Mouse (Mus musculus) G1E (cell line): ENCODE data around the gene 9230112D13Rik. TPM values are rescaled to one million over a fixed set of nuclear protein-coding genes. Genes with fewer than 3 reads are reported as not detected.

Source experiments
- ATAC-seq: 2 replicates; pipeline ENCODE4 v1.8.0; 2016; ENCODE audit warnings: mild to moderate bottlenecking; ENCODE audit not compliant: insufficient number of reproducible peaks, poor library complexity, low FRiP score, severe bottlenecking; ENCODE audit errors: extremely low read depth
- DNase-seq: peaks from one replicate; pipeline ENCODE4 v3.0.0; 2012; ENCODE audit warnings: low spot score
- H3K27me3 ChIP-seq: 2 replicates; pipeline ENCODE4 v1.6.1; 2012; ENCODE audit warnings: mild to moderate bottlenecking, low read length, inconsistent platforms; ENCODE audit not compliant: insufficient read depth
- H3K36me3 ChIP-seq: replicated peaks from 2 replicates; pipeline ENCODE3; 2012; ENCODE audit warnings: mild to moderate bottlenecking, inconsistent platforms
- H3K4me1 ChIP-seq: 2 replicates; pipeline ENCODE4 v1.6.1; 2012; ENCODE audit warnings: low read depth, low read length, inconsistent platforms, mixed read lengths; ENCODE audit not compliant: insufficient read depth
- H3K4me3 ChIP-seq: 2 replicates; pipeline ENCODE4 v1.5.1; 2012; ENCODE audit warnings: low read depth, mild to moderate bottlenecking, inconsistent platforms, low read length, moderate library complexity, mixed read lengths
- H3K9me3 ChIP-seq: replicated peaks from 2 replicates; pipeline ENCODE4 v1.6.1; 2012; ENCODE audit warnings: inconsistent platforms
- CTCF ChIP-seq: IDR thresholded peaks from 2 replicates; pipeline ENCODE4 v1.5.1; 2012; ENCODE audit warnings: low read depth, low read length, inconsistent platforms, mixed read lengths
- GATA1 ChIP-seq: IDR thresholded peaks from 2 replicates; pipeline ENCODE4 v1.6.1; 2012; ENCODE audit warnings: borderline replicate concordance, low read length, inconsistent platforms, mixed read lengths
- GATA2 ChIP-seq: IDR thresholded peaks from 2 replicates; pipeline ENCODE4 v1.6.1; 2012; ENCODE audit warnings: low read depth, low read length, inconsistent platforms, borderline replicate concordance
- POLR2AphosphoS5 ChIP-seq: IDR thresholded peaks from 2 replicates; pipeline ENCODE4 v1.6.1; 2012; ENCODE audit warnings: low read depth, low read length, inconsistent platforms; ENCODE audit not compliant: insufficient replicate concordance
- TAL1 ChIP-seq: conservative IDR thresholded peaks from 2 replicates; pipeline ENCODE4 v1.6.1; 2012; ENCODE audit warnings: low read depth, low read length, inconsistent platforms, mixed read lengths
- polyA plus RNA-seq: library from polyadenylated mRNA; stranded (reverse); fragments of >175 nt; gene quantifications from 2 replicates; pipeline ENCODE4 v1.2.3, GENCODE M21; 2012
- total RNA-seq, 2 experiments: library from RNA; stranded (forward) in 1 of 2; stranded (reverse) in 1 of 2; fragments of 200-1000 nt in 1 of 2; fragments of >200 nt in 1 of 2; fragmentation: Nextera tagmentation in 1 of 2; gene quantifications; 2 replicates each; pipeline ENCODE4 v1.2.3; 2014 to 2017

Gene 9230112D13Rik
- total and polyA plus RNA-seq, 3 experiments, result not detected

GRCm38 (mm10) chr14:34471591-34471990 is 51.0 kb downstream of the 9230112D13Rik start:
- Histone ChIP-seq H3K27me3 (no peaks in the 10 kb centered on the region), H3K36me3 (no peaks in the 10 kb centered on the region), H3K4me3 (no peak overlapping the region), H3K9me3 (no peaks in the 10 kb centered on the region), H3K4me1 (no peaks in the 10 kb centered on the region)
- DNase-seq, result no peak
- no peak for TF ChIP-seq POLR2AphosphoS5
- TF ChIP-seq CTCF, result no peak
- no peak for TF ChIP-seq GATA2
- TF ChIP-seq GATA1, result no peak
- no peak for TF ChIP-seq TAL1
- no peak for ATAC-seq

- no peak for ATAC-seq
- no peaks in the 10 kb centered on the region for H3K4me1 ChIP-seq
- no peaks in the 10 kb centered on the region for H3K36me3 ChIP-seq
- H3K9me3 ChIP-seq, result no peaks in the 10 kb centered on the region
- DNase-seq, result no peak
- H3K4me3 ChIP-seq, result no peak overlapping the region
- TF ChIP-seq GATA2 (no peak), TAL1 (no peak), GATA1 (no peak), POLR2AphosphoS5 (no peak), CTCF (no peak)
- H3K27me3 ChIP-seq, result no peaks in the 10 kb centered on the region
These were observed 56.3 kb downstream of the 9230112D13Rik start for GRCm38 (mm10) chr14:34466291-34466690.

Other genes with a start within 250 kb of the 9230112D13Rik start
- gene Shld2, start 212.3 kb downstream of the 9230112D13Rik start, total RNA-seq (2014; fragmentation: Nextera tagmentation), result 21.1 and 24.2 TPM in 2 replicates
- 14.6 and 14.8 TPM in 2 replicates for gene Shld2, start 212.3 kb downstream of the 9230112D13Rik start, total RNA-seq (2017)
- gene Shld2, start 212.3 kb downstream of the 9230112D13Rik start, polyA plus RNA-seq, result 6.2 and 7.9 TPM in 2 replicates
- gene Glud1, start 212.1 kb downstream of the 9230112D13Rik start, total RNA-seq (2014; fragmentation: Nextera tagmentation), result 92.0 and 118 TPM in 2 replicates
- 83.9 and 109 TPM in 2 replicates for gene Glud1, start 212.1 kb downstream of the 9230112D13Rik start, total RNA-seq (2017)
- 45.9 and 61.4 TPM in 2 replicates for gene Glud1, start 212.1 kb downstream of the 9230112D13Rik start, polyA plus RNA-seq
- gene Fam25c, start 167.4 kb downstream of the 9230112D13Rik start, total RNA-seq (2014; fragmentation: Nextera tagmentation), result not detected in 2 replicates
- gene Fam25c, start 167.4 kb downstream of the 9230112D13Rik start, total RNA-seq (2017), result not detected in 2 replicates
- gene Fam25c, start 167.4 kb downstream of the 9230112D13Rik start, polyA plus RNA-seq, result not detected in 2 replicates
- not detected in 2 replicates for gene Sncg, start 148.0 kb downstream of the 9230112D13Rik start, total RNA-seq (2014; fragmentation: Nextera tagmentation)
- 0.23 and 0.27 TPM in 2 replicates for gene Sncg, start 148.0 kb downstream of the 9230112D13Rik start, total RNA-seq (2017)
- gene Sncg, start 148.0 kb downstream of the 9230112D13Rik start, polyA plus RNA-seq, result not detected in 2 replicates
- gene Mmrn2, start 147.3 kb downstream of the 9230112D13Rik start, total RNA-seq (2014; fragmentation: Nextera tagmentation), result not detected in 2 replicates
- 0.11 and 0.12 TPM in 2 replicates for gene Mmrn2, start 147.3 kb downstream of the 9230112D13Rik start, total RNA-seq (2017)
- 0.01 TPM in 2 replicates for gene Mmrn2, start 147.3 kb downstream of the 9230112D13Rik start, polyA plus RNA-seq
- not detected in 2 replicates for gene Bmpr1a, start 19.5 kb downstream of the 9230112D13Rik start, total RNA-seq (2014; fragmentation: Nextera tagmentation)
- 0.06 and 0.11 TPM in 2 replicates for gene Bmpr1a, start 19.5 kb downstream of the 9230112D13Rik start, total RNA-seq (2017)
- gene Bmpr1a, start 19.5 kb downstream of the 9230112D13Rik start, polyA plus RNA-seq, result not detected in 2 replicates
- gene Ldb3, start 65.9 kb upstream of the 9230112D13Rik start, total RNA-seq (2014; fragmentation: Nextera tagmentation), result not detected in 2 replicates
- 0.05 TPM in 1 of 2 replicates, not detected in the other for gene Ldb3, start 65.9 kb upstream of the 9230112D13Rik start, total RNA-seq (2017)
- gene Ldb3, start 65.9 kb upstream of the 9230112D13Rik start, polyA plus RNA-seq, result not detected in 2 replicates
- gene Opn4, start 77.3 kb upstream of the 9230112D13Rik start, total RNA-seq (2014; fragmentation: Nextera tagmentation), result not detected in 2 replicates
- 0.05 TPM in 1 of 2 replicates, not detected in the other for gene Opn4, start 77.3 kb upstream of the 9230112D13Rik start, total RNA-seq (2017)
- gene Opn4, start 77.3 kb upstream of the 9230112D13Rik start, polyA plus RNA-seq, result not detected in 2 replicates
- 283 and 301 TPM in 2 replicates for gene Wapl, start 151.1 kb upstream of the 9230112D13Rik start, total RNA-seq (2014; fragmentation: Nextera tagmentation)
- 210 and 238 TPM in 2 replicates for gene Wapl, start 151.1 kb upstream of the 9230112D13Rik start, total RNA-seq (2017)
- gene Wapl, start 151.1 kb upstream of the 9230112D13Rik start, polyA plus RNA-seq, result 29.9 and 32.6 TPM in 2 replicates